Mouse (Mus musculus) cerebellum, adult 2 months (tissue): ENCODE results near the gene Gm10972.
"Not testable (repeated sequence)": the region's sequence is repeated elsewhere in the genome, so short reads cannot be mapped to it uniquely, and the experiment has no call there.

Experiments
- CTCF ChIP-seq: fragments of 200-500 bp; IDR thresholded peaks from 2 replicates; pipeline ENCODE4 v1.5.1; 2011; ENCODE audit warnings: low read depth, mild to moderate bottlenecking, control low read depth, low read length, moderate library complexity, borderline replicate concordance; ENCODE audit not compliant: insufficient read depth
- POLR2A ChIP-seq: fragments of 200-500 bp; IDR thresholded peaks from 2 replicates; pipeline ENCODE4 v1.6.1; 2011; ENCODE audit warnings: low read length, control low read depth, borderline replicate concordance; ENCODE audit not compliant: insufficient read depth

GRCm38 (mm10) chr3:94658740-94659095 lies 15.8 kb downstream of the Gm10972 start, which contains the start of gene Tuft1:
- not testable (repeated sequence) for TF ChIP-seq CTCF, POLR2A
